Comparison of ENCODE assay signal across 9 mouse cellular contexts in genomic region chr9:69306734-69307528, GRCm38 (mm10).
DNase-seq lines count a peak whose midpoint lies in the region; ATAC-seq and TF ChIP-seq lines count a peak whose summit lies in the region.
"Had no signal": no experiment of that assay in that cellular context is flagged by ENCODE, and none has a peak within 500 bp of the region (broad histone marks: within the 10 kb centered on the region; RNA-seq: fewer than 3 reads in every experiment).

No protein-coding gene starts in this region.

- no peaks in the 10 kb centered on the region for H3K36me3 ChIP-seq in forebrain, embryonic 15.5 days
- no peaks in the 10 kb centered on the region for H3K36me3 ChIP-seq in forebrain, embryonic 14.5 days (ENCODE audit: control insufficient read depth, insufficient read depth, low read length)
- no peaks in the 10 kb centered on the region for H3K36me3 ChIP-seq in neural tube, embryonic 13.5 days
- H3K36me3 ChIP-seq in neural tube, embryonic 15.5 days = no peaks in the 10 kb centered on the region
- H3K36me3 ChIP-seq in lung, postnatal 0 days (ENCODE audit: insufficient read depth, low read length) = no peaks in the 10 kb centered on the region

- no peaks in the 10 kb centered on the region for H3K9me3 ChIP-seq in forebrain, embryonic 15.5 days
- H3K9me3 ChIP-seq in forebrain, embryonic 14.5 days (replicated peaks; ENCODE audit: control insufficient read depth, low read length) = no peaks in the 10 kb centered on the region
- no peaks in the 10 kb centered on the region for H3K9me3 ChIP-seq in neural tube, embryonic 13.5 days
- no peaks in the 10 kb centered on the region for H3K9me3 ChIP-seq in neural tube, embryonic 15.5 days (replicated peaks)
- no peaks in the 10 kb centered on the region for H3K9me3 ChIP-seq in lung, postnatal 0 days (ENCODE audit: low read length)

- H3K4me1 ChIP-seq in forebrain, embryonic 15.5 days = peaks cover 18% of the 10 kb centered on the region
- peaks cover 9% of the 10 kb centered on the region for H3K4me1 ChIP-seq in forebrain, embryonic 14.5 days (ENCODE audit: control insufficient read depth, insufficient read depth, low read length)
- peaks cover 30% of the 10 kb centered on the region for H3K4me1 ChIP-seq in neural tube, embryonic 13.5 days (replicated peaks)
- H3K4me1 ChIP-seq in neural tube, embryonic 15.5 days = peaks cover 27% of the 10 kb centered on the region
- peaks cover 7% of the 10 kb centered on the region for H3K4me1 ChIP-seq in cortical plate, adult 2 months (ENCODE audit: control insufficient read depth, insufficient read depth, low read length)
- H3K4me1 ChIP-seq in lung, postnatal 0 days (ENCODE audit: insufficient read depth, low read depth, low read length) = peaks cover 3% of the 10 kb centered on the region; the same call in 1 of the 2 replicates

- TF ChIP-seq CTCF in cortical plate, adult 2 months (IDR thresholded peaks at IDR 0.05; ENCODE audit: extremely low read depth, insufficient read depth, low read length) = 0 out of 2 replicates have a peak, but pooled peaks have one; percentile 16
- peak; percentile 40 for TF ChIP-seq CTCF in lung, postnatal 0 days (IDR thresholded peaks at IDR 0.05)

- ATAC-seq in forebrain, embryonic 15.5 days (replicated peaks) = 0 out of 2 replicates have a peak, but pooled peaks have one; percentile 29
- no peak for ATAC-seq in forebrain, embryonic 14.5 days
- ATAC-seq in neural tube, embryonic 13.5 days (ENCODE audit: low read depth) = peak; percentile 27
- ATAC-seq in neural tube, embryonic 15.5 days (ENCODE audit: low FRiP score) = no peak; the same call in 1 of the 2 replicates
- peak; percentile 40; the same call in 1 of the 2 replicates for ATAC-seq in lung, postnatal 0 days

- no peak overlapping the region for H3K4me3 ChIP-seq in forebrain, embryonic 15.5 days
- no peak overlapping the region for H3K4me3 ChIP-seq in forebrain, embryonic 14.5 days (ENCODE audit: low read depth, low read length)
- no peak overlapping the region for H3K4me3 ChIP-seq in neural tube, embryonic 13.5 days
- H3K4me3 ChIP-seq in neural tube, embryonic 15.5 days (replicated peaks) = no peak overlapping the region
- H3K4me3 ChIP-seq in cortical plate, adult 2 months (ENCODE audit: insufficient read depth, low read length) = no peak overlapping the region
- no peak overlapping the region for H3K4me3 ChIP-seq in lung, postnatal 0 days (ENCODE audit: low read depth, low read length)

- no peak overlapping the region for H3K9ac ChIP-seq in forebrain, embryonic 15.5 days (replicated peaks)
- no peak overlapping the region for H3K9ac ChIP-seq in forebrain, embryonic 14.5 days (ENCODE audit: low read length)
- H3K9ac ChIP-seq in neural tube, embryonic 13.5 days = no peak overlapping the region
- H3K9ac ChIP-seq in neural tube, embryonic 15.5 days (replicated peaks) = no peak overlapping the region
- H3K9ac ChIP-seq in lung, postnatal 0 days (replicated peaks; ENCODE audit: low read depth) = no peak overlapping the region

- DNase-seq in forebrain, embryonic 14.5 days (ENCODE audit: low spot score) = no peak
- DNase-seq in lung, postnatal 0 days (ENCODE audit: low spot score) = no peak
- DNase-seq in embryo, embryonic 10.5 days (ENCODE audit: low spot score) = no peak
- DNase-seq in yolk sac, embryonic 10.5 days (ENCODE audit: low spot score) = no peak
- DNase-seq: cerebellum, adult 9-10 months had no signal

- no peak for TF ChIP-seq EP300 in lung, postnatal 0 days (IDR thresholded peaks at IDR 0.05)

- TF ChIP-seq POLR2A in cortical plate, adult 2 months (IDR thresholded peaks at IDR 0.05; ENCODE audit: extremely low read depth, insufficient read depth, low read length) = no peak

- 71% methylated on average over 9 of the region's 9 CpGs for WGBS in forebrain, embryonic 15.5 days
- 73% methylated on average over 9 of the region's 9 CpGs for WGBS in forebrain, embryonic 14.5 days
- 71% methylated on average over 9 of the region's 9 CpGs for WGBS in neural tube, embryonic 13.5 days
- WGBS in neural tube, embryonic 15.5 days = 69% methylated on average over 9 of the region's 9 CpGs
- 82% methylated on average over 9 of the region's 9 CpGs for WGBS in lung, postnatal 0 days

- no peak overlapping the region for H3K4me2 ChIP-seq in forebrain, embryonic 15.5 days (replicated peaks)
- no peak overlapping the region for H3K4me2 ChIP-seq in forebrain, embryonic 14.5 days (ENCODE audit: low read length)
- no peak overlapping the region for H3K4me2 ChIP-seq in neural tube, embryonic 13.5 days
- H3K4me2 ChIP-seq in neural tube, embryonic 15.5 days = no peak overlapping the region
- H3K4me2 ChIP-seq in lung, postnatal 0 days (replicated peaks; ENCODE audit: low read depth, low read length) = no peak overlapping the region

- H3K27ac ChIP-seq in forebrain, embryonic 15.5 days (replicated peaks) = no peak overlapping the region
- no peak overlapping the region for H3K27ac ChIP-seq in forebrain, embryonic 14.5 days (ENCODE audit: low read depth, low read length)
- H3K27ac ChIP-seq in neural tube, embryonic 13.5 days (replicated peaks) = no peak overlapping the region
- H3K27ac ChIP-seq in neural tube, embryonic 15.5 days (replicated peaks) = no peak overlapping the region
- H3K27ac ChIP-seq in cortical plate, adult 2 months (ENCODE audit: insufficient read depth, low read length) = no peak overlapping the region
- no peak overlapping the region for H3K27ac ChIP-seq in lung, postnatal 0 days (ENCODE audit: low read length)

- H3K27me3 ChIP-seq in forebrain, embryonic 15.5 days = no peaks in the 10 kb centered on the region
- H3K27me3 ChIP-seq in forebrain, embryonic 14.5 days (replicated peaks; ENCODE audit: control insufficient read depth, insufficient read depth, low read length) = no peaks in the 10 kb centered on the region
- peaks cover 6% of the 10 kb centered on the region for H3K27me3 ChIP-seq in neural tube, embryonic 13.5 days
- H3K27me3 ChIP-seq in neural tube, embryonic 15.5 days (replicated peaks) = no peaks in the 10 kb centered on the region
- no peaks in the 10 kb centered on the region for H3K27me3 ChIP-seq in lung, postnatal 0 days (replicated peaks; ENCODE audit: insufficient read depth, low read length)

Comparison
In these comparisons a context has a peak if more than half of its experiments do, and no peak if none do; other contexts are left out.
1. ATAC-seq: peak in forebrain, embryonic 15.5 days (single experiment), neural tube, embryonic 13.5 days (single experiment) and lung, postnatal 0 days (single experiment); none in forebrain, embryonic 14.5 days (single experiment) and neural tube, embryonic 15.5 days (single experiment).